Mouse (Mus musculus) CD4-positive helper T cell, adult 2 months (primary cell): ENCODE results near the gene St6galnac1.
"Not testable (repeated sequence)": the region's sequence is repeated elsewhere in the genome, so short reads cannot be mapped to it uniquely, and the experiment has no call there.

Experiments
- DNase-seq: peaks from one replicate; pipeline ENCODE4 v3.0.0-alpha.2; 2012; ENCODE audit warnings: low read depth, missing footprints, low spot score

St6galnac1 gene

DNA sequence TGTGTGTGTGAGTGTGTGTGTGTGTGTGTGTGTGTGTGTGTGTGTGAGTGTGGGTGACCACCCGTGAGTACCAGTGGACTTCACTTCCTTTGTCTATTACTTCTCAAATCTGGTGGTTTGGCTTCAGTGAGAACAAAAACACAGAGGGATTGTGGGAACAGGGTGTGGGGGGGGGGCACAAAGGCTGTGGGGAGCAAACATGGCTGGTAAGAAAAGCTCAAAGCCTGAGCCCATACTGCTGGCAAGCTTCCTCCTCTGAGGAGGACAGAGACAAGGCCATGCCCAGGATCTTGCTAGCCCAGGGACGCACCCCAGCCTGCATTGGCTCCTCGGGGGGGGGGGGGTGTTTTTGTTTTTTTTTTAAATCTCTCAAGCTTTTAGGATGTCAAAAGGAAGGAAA, 32.2 kb upstream of the St6galnac1 start:
- no peak for DNase-seq

DNA sequence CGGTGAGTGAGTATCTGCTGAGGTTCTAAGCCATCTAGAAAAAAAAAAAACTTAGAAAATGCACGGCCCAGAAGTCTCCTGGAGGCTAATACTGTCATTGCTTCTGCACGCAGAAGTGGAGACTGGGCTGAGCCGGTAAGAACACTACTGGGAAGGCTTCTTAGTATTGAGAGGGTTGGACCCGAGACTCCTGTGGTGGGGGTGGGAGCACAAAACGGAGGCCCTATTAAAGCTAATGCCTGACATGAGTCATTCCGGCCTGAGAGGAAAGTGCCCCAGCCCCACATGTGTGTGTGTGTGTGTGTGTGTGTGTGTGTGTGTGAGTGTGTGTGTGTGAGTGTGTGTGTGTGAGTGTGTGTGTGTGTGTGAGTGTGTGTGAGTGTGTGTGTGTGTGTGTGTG, 31.8 kb upstream of the St6galnac1 start:
- DNase-seq: no peak

DNA sequence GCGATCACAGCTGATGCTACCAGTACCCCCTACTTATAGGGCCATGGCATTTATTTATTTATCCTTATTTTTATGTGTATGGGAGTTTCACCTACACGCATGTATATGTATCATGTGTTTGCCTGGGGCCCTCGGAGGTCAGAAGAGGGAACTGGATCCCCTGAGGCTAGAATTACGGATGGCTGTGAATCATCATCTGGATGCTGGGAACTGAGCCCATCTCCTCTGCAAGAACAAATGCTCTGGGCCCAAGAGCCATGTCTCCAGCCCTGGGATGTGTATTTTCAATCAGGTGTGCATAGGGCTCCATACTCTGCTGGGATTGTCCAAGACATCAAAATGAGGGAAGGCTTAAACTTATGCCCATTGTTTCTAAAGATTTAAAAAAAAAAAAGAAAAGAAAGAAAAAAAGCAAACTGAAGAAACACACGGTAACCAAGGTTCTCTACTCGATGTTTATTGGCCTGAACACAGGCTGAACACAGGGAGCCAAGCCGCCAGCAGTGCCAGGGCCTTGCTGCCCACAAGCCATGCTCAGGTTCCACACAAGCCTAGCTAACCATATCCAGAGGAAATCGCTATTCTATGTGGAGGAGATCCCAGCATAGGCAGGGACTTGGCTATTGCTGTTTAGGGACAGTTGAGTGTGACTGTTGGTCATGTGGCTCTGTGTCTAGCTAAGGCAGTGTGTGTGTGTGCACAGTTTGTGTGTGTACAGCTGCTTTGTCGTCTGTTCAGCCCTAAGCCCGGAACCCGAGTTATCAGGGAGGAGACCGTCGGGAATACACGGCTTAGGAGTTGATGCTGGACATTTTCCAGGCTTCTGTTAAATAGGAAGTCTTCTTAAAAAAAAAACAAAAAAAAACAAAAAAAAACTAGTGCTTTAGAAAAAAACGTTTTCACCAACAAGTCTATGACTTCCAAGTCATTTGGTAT, 31.1 kb upstream of the St6galnac1 start:
- DNase-seq: no peak

DNA sequence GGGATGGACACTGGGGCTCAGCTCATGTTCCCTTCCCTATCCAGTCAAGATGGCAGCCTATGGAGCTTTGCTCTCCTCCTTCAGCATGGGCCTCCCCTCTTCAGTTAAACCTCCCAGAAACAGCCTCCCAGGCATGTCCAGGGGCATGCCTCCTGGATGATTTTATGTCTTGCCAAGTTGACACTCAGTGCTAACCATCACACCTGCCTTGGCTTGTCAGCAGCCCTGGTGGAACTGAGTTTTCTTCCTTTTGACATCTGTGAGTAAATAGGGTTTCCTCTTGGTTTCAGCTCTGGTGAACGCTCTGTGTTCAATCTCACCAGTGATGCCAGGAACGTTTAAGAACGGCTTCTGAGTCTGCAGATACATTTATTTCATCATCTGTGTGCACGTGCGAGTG, 27.4 kb upstream of the St6galnac1 start:
- DNase-seq: no peak

DNA sequence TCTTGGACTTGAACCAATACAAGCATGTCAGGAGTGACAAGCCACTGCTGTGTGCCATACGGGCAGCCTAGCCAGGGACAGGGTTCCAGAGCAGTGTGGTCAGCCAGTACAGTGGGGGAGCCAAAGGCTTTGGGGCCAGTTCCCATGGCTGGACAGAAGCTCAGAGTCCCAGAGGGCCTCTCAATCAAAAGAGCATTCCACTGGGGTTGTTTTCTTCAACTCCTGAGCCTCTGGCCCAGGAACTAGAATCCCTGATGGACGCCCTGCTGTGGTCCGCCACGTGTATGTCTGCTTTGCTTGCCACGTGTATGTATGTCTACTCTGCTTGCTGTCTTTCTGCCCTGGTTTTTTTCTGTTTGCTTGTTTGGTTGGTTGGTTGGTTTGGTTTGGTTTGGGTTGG, 25.8 kb upstream of the St6galnac1 start:
- DNase-seq: no peak

DNA sequence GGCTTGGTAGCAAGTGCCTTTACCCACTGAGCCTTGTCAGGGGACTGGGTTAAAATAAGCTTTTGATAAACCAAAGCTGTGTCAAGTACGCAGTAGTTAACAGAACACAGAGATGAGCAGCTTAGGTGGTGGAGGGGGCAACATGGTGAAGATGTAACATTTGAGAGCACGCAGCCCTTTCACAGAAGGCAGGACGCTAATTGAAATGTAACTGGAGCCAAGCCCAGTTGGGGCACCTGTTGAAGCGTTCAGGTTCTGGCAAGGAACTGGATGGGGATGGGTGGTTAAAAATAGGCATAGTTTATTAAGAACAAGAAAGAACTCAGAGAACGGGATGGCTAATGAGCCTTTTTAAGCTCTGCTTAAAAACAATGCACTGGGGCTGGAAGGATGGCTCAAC, 24.1 kb upstream of the St6galnac1 start:
- DNase-seq: no peak

DNA sequence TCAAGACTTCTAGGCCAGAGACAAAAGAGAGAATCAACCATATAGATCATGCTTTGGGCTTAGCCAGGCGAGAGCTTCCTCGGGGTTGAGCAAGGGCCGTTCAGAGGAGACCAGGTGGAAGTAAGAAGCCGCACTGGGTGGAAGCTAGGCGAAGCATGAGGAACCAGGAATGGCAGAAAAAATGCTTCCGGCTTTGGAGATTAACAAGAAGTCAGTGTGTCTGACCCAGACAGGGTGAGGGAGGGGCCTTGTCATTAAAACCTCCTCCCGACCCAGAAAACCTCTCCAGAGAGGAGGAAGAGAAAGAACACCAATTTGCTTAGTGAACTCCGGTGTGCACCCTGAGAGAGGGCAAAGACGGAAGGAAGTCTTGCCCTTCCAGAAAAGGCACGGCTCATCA, 8.9 kb upstream of the St6galnac1 start:
- no peak for DNase-seq

DNA sequence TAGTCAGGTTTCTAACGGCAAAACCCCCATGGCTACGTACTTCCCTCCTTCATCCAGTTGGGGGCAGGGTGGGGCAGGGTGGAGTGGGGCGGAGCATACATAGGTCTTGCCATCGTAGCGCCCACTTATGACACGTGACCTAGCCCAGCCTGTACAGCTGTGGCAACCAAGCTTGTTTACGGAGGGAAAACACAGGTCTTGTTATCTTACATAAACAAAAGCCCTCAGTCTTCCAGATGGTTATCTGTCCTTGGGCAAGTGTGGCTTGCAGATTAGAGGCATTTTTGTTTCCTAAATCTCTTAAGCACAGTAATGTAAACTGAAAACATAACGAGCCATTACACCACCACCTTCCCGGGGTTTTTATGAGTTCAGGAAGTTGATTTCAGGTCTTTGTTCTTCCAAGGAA, 7.4 kb upstream of the St6galnac1 start:
- peak; percentile 92 for DNase-seq

DNA sequence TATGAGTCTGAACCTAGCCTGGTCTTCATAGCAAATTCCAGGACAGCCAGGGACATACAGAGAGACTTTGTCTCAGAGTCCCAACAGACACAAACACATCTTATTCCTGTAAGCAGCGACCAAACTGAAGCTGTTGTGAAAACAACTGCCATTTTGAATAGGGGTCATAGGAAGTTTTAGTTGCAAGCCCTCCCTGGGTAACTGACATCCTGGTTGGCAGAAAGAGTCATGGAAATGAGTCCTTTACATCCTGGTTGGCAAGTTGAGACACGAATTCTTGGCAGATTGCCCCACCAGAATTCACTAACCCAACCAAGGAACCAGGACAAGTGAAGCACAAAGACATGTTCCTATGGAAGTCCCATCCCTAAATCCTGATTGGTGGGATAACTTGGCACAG, 2.1 kb downstream of the St6galnac1 start:
- DNase-seq: no peak

DNA sequence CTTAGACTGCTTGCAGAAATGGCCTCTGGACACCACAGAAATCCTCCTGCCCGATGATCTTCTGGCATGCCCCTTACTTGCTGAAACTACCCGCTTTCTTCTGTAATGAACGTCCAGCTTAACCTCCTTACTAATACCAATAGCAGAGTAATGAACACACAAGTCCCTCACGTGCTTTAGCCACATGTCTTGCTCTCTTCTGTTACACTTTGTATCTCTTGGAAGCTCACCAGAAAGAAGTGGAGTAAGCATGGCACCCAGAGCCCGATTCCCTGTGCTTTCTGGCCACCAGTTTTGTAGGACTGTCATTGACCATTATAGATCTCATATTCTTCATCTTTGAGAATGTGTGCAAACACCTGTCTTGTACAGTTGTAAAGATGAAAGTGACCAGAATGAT, 5.4 kb downstream of the St6galnac1 start:
- no peak for DNase-seq

DNA sequence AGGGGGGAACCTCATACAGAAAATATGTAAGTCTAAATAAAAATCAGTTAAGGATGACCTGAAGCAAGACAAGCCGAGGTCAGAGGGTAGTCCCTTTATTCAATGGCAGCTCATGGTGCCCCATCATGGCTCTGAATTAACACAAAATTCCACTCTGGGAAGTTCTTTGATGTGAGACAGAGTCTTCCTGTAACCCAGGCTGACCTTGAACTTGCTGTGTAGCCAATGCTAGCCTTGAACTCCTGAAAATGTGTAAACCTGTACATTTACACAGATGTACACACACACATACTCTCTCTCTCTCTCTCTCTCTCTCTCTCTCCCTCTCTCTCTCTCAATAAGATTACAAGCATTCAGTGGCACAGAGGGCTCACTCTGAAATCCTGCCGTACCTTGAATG, 10.4 kb downstream of the St6galnac1 start:
- no peak for DNase-seq

DNA sequence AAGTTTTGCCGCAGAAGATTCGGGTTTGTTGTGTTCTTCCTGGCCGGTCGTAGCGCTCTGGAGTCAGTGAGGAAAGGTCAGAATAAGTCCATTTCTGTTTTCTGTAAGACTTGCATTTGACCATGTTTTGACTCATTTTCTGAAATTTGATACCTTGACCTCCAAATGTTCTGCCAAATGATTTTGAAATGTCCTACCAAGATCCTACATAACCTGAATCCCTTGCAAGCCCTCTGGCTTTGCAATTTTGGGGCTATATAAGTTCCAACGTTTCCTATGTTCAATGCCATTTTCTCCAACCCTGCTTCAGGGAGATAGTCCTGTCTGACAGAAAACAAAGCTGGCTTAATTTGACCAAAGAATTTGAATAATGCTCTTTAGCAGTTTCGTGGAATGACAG, 11.0 kb downstream of the St6galnac1 start:
- no peak for DNase-seq

DNA sequence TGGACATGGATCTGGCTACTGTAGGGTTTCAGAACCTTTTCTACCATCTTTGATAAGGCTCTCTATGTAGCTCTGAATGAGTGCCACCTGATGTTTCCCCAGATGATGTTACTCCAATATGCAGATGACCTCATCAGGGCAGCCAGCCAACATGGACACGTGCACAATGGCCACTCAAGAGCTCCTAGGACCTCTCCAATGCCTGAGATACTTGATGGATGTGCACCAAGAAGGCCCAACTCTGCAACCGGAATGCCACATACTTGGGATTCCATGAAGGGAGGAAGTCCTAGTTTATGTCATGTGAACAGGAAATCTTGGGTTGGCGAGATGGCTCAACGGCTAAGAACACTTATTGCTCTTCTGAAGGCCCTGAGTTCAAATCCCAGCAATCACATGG, 20.1 kb downstream of the St6galnac1 start:
- no peak for DNase-seq

DNA sequence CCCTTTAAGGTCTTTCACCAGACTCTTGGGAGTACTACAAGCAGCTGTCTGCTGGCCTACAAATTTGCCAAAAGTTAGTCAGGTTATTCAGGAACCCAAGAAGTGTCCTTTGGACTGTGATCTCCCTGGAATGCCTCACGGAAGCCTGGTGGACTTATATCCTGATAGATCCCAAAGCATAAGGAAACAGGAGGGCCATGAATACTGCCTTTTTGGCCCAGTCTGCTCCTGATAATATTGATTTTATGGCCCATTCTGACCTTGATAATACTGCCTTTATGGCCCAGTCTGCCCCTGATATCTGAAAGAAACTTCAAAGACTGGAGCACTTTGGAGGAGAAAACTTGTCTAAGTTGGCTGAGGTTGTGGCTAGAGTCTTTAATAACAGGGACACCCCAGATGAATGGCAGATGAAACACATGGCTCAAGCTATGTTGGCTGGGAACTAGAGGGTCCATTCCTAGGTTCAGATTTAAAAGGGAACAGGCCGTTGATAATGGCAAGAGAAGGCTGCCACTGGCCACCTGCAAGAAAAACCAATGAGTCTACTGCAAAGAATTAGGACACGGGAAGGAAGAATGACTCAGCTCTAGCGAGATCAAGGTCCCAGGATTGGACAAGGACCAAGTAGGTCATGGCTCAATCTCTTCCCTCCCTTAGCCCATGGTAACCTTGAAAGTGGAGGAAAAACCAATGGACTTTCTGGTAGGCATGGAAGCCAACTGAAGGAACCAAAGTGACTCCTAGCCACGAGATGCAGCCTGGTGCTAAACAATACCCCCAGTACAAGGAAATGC, 21.4 kb downstream of the St6galnac1 start:
- no peak for DNase-seq

DNA sequence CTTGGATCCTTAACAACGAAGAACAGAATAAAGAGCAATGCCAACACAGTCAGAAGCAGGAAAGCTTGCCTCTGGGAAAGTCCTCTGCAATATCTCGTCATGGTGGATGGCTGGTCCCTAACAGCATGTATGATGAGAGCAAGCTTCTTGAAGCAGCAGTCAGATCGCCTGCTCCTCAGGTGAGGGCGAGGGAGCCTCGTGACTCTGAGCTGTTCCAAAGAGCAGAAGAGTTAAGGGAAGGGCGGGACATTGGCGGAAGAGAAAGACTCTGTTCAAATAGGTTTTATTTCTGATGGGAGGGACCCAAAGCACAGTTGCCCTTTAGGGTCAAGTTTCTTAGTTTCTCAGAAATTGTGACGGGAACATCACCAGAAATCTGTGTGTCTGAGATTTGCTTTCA, 25.6 kb downstream of the St6galnac1 start:
- DNase-seq: no peak

DNA sequence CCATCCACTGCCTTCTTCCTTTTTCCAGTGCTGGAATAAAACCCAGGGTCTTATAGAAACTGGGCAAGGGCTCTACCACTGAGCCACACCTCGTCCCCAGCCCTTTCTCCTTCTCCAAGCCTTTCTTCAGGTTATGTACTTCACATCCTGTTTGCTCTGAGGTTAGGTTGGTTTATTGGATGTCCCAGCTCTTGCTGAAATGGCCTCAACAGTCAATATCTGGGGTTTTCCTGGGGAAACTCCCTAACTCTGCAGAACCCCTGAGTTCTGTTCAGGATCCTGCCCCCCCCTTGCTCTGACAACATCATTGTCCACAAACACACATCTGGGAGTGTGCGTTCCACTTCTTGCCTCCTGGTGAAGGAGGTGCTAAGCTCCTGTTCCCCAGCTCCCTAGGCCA, 26.6 kb downstream of the St6galnac1 start:
- not testable (repeated sequence) for DNase-seq

DNA sequence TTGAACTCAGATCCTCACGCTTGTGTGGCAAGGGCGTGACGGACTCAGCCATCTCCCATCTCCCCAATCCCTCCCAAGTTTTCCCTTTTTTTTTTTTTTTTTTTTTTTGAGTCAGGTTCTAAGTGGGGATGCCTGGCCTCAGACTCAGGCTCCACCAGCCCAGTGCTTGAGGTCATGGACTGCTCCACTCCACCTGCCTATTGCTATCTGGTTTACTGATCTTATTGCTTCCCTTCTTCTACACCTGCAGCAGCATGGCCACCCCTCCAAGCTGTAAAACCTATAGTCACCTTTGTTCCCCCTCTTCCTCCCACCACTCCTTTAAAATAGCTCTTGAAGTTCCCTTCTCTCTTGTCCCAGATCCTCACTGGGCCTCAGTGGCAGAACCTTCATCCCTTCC, 28.5 kb downstream of the St6galnac1 start:
- not testable (repeated sequence) for DNase-seq

DNA sequence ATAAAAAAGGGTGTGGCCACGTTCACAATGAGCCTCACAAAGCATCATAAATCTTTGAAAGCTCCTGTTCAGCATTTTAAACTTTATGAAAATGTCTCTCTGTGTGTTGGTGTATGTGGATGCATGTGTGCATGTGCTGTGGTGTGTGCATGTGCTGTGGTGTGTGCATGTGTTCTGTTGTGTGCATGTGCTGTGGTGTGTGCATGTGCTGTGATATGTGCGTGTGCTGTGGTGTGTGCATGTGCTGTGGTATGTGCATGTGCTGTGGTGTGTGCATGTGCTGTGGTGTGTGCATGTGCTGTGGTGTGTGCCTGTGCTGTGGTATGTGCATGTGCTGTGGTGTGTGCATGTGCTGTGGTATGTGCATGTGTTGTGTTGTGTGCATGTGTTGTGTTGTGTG, 29.9 kb downstream of the St6galnac1 start:
- DNase-seq: not testable (repeated sequence)

DNA sequence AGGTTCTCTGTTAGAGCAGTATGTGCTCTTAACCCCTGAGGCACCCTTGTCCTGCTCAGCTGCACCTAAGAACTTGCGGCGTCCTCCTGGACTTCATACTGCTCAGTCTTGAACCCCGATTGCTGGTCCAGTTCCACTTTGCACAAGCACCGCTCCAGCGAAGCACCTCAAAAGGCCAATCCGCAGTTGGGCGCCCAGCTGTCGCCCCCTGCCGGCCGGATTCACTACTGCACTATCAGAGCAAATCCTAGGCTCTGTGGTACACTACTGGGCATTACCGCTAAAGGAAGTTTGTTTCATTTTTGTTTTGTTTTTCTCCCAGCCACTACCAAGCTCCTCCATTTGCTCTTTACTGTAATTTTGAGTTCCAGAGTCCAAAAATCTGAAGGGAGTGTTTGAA, 36.9 kb downstream of the St6galnac1 start:
- DNase-seq: peak; percentile 14

DNA sequence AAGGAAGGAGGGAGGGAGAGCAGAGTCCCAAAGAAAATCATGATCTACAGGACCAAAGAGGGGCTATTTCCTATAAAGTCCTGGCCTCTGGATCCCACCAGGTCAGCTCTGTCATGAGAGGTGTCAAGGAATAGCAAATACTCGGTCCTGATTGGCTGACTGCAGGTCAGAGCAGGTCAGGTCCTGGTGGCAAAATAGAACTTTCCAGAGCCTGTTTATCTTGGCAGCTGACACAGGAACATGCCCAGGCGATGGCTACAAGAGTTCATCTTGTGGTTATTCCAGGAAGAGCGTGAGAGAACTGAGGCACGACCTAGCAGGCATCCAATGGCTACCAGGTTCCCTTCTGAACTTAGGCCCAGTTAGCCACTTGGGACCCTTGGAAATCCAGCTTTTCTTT, 42.8 kb downstream of the St6galnac1 start:
- DNase-seq: no peak

DNA sequence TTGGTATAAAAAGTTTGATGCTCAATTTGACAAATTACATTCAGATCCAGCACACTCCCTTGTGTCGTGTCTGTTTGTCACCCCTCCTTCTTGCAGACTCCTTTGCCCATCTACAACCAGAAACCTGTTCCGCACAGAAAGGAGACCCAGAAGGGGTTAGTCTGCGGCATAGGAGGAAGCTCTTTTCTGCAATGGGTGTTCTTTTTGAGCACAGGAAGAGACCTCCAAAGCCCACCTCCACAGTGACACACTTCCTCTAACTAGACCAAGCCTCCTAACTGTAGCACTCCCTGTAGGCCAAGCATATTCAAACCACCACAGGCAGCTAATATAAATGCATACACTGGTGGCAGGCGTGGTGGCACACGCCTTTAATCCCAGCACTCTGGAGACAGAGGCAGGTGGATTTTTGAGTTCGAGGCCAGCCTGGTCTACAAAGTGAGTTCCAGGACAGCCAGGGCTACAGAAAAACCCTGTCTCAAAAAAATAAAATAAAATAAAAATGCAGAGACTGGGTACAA, 44.2 kb downstream of the St6galnac1 start:
- not testable (repeated sequence) for DNase-seq

DNA sequence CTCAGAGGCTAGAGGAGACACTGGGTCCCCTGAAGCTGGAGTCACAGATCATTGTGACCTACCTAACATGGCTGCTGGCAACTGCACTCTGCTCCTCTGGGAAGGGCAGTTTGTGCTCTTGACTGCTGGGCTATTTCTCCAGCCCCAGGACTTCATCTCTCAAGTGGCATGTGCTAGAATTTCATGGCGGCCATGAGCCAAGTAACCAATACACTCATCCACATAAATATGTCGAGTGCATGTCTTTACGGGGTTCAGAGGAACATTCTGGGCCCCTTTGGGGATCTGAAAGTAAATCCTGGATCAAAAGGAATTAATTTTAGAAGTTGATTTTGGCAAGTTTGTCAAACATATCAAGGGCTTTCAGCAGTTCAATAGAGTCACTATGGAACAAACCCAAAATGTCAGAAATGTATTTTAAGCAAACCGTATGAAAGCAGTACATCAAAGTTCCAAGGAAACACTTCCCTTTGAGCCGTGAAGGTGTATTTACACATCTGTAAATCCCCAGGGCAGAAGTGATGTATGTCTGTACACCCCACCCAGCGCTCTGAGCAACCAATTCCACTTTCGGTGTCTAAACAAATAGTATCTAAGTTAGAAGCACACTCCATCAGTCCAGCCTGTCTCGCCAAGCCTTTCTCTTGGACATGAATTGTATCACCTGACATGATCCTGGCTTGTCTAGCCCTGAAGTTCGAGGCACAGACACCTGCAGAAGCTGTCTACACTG, 45.9 kb downstream of the St6galnac1 start:
- DNase-seq: no peak
